Mouse (Mus musculus): ENCODE measurements around the gene Ppox.

- TF ChIP-seq CTCF (IDR thresholded peaks at IDR 0.05; ENCODE audit: low read depth, low read length) (no peak), TAL1 (conservative IDR thresholded peaks at IDR 0.05; ENCODE audit: low read depth, low read length) (no peak)
Measured at GRCm38 (mm10) chr1:171282086-171282805, 1.3 kb upstream of the Ppox start.

All from G1E (cell line).